Mouse (Mus musculus): Measurements from ENCODE around the gene Nptx2. TPM values are rescaled to one million over a fixed set of nuclear protein-coding genes. Genes with fewer than 3 reads are reported as not detected.

Nptx2 gene
- not detected in 2 replicates for total RNA-seq (2023)

GRCm38 (mm10) chr5:144545653-144546422 lies at the start of gene Nptx2:
Gene Nptx2, plus strand, starts transcription at chr5:144545902.

Other genes starting within 250 kb of the Nptx2 start
- not detected in 2 replicates for gene Baiap2l1, start 187.8 kb upstream of the Nptx2 start, total RNA-seq (2023)
- gene Tmem130, start 215.9 kb downstream of the Nptx2 start, total RNA-seq (2023) = not detected in 2 replicates
- 81.3 and 89.3 TPM in 2 replicates for gene Trrap, start 221.8 kb downstream of the Nptx2 start, total RNA-seq (2023)

Measured in neutrophil, adult 65 days (primary cell).